Mouse (Mus musculus) spleen, postnatal 36 days (tissue): Measurements from ENCODE around the gene Mypn.

ENCODE experiments used
- DNase-seq, 2 experiments: peaks; one replicate each; pipeline ENCODE4 v3.0.0; 2022; ENCODE audit warnings: low spot score in 2 of 2, mixed read lengths in 1 of 2

The Mypn gene

GRCm38 (mm10) chr10:63155668-63156350 is 47.9 kb downstream of the Mypn start:
- DNase-seq: no peak

GRCm38 (mm10) chr10:63154726-63155125 is 49.0 kb downstream of the Mypn start:
- no peak for DNase-seq

GRCm38 (mm10) chr10:63154226-63154625 is 49.5 kb downstream of the Mypn start:
- no peak for DNase-seq

GRCm38 (mm10) chr10:63153563-63153962 is 50.2 kb downstream of the Mypn start:
- peak; percentile 69 to 79 for DNase-seq

GRCm38 (mm10) chr10:63152358-63152757 is 51.4 kb downstream of the Mypn start:
- no peak for DNase-seq

- DNase-seq: no peak
Measured at GRCm38 (mm10) chr10:63142660-63143059, 61.1 kb downstream of the Mypn start.

- DNase-seq: no peak
Measured at GRCm38 (mm10) chr10:63136436-63136835, 67.3 kb downstream of the Mypn start.

- no peak for DNase-seq
Measured at GRCm38 (mm10) chr10:63135680-63136079, 68.1 kb downstream of the Mypn start.

- no peak for DNase-seq
Measured at GRCm38 (mm10) chr10:63133326-63133725, 70.4 kb downstream of the Mypn start.

GRCm38 (mm10) chr10:63132356-63132755 is 71.4 kb downstream of the Mypn start:
- DNase-seq: no peak

GRCm38 (mm10) chr10:63130500-63130899 is 73.3 kb downstream of the Mypn start:
- no peak for DNase-seq

GRCm38 (mm10) chr10:63128256-63128655 is 75.5 kb downstream of the Mypn start:
- no peak for DNase-seq

GRCm38 (mm10) chr10:63127156-63127555 is 76.6 kb downstream of the Mypn start:
- no peak for DNase-seq

GRCm38 (mm10) chr10:63126116-63126515 is 77.6 kb downstream of the Mypn start:
- DNase-seq: no peak

- no peak for DNase-seq
Measured at GRCm38 (mm10) chr10:63125343-63125742, 78.4 kb downstream of the Mypn start.

- no peak for DNase-seq
Measured at GRCm38 (mm10) chr10:63124016-63124415, 79.7 kb downstream of the Mypn start.

- DNase-seq: no peak
Measured at GRCm38 (mm10) chr10:63123141-63123540, 80.6 kb downstream of the Mypn start.

- no peak for DNase-seq
Measured at GRCm38 (mm10) chr10:63122516-63122915, 81.2 kb downstream of the Mypn start.

- DNase-seq: no peak
Measured at GRCm38 (mm10) chr10:63121961-63122360, 81.8 kb downstream of the Mypn start.

GRCm38 (mm10) chr10:63119916-63120315 is 83.8 kb downstream of the Mypn start:
- DNase-seq: no peak

GRCm38 (mm10) chr10:63117583-63117982 is 86.2 kb downstream of the Mypn start:
- no peak for DNase-seq

GRCm38 (mm10) chr10:63116376-63116775 is 87.4 kb downstream of the Mypn start:
- no peak for DNase-seq

- DNase-seq: no peak
Measured at GRCm38 (mm10) chr10:63115881-63116280, 87.9 kb downstream of the Mypn start.
